Mouse (Mus musculus): ENCODE measurements at regions not wholly inside any gene's neighbourhood (a gene's known extent, or its start where the extent isn't known, plus 50 kb on each side); places are given as distances from the start of the nearest gene placed in this dataset.

DNA sequence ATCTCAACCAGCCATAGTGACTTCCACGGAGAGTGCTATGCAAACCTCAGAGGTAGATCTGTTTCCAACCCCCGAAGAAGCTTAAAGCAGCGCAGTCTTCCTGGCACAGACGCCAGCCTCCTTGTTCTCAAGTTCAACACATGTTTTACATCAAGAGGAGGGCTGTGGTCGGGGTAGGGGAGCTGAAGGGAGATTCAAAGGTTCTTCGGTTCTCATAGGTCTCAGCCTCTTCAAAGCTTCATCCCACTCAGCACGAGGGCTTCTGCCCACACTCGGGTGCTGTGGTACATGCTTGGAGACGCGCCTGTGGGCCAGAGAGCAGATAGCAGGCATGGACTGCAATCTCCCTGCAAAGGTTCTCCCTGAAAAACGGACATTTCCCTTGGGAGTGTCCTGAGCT, 219.7 kb downstream of the Bcl2l11 start:
- peaks cover 2% of the 10 kb centered on the region for H3K9me3 ChIP-seq (replicated peaks; ENCODE audit: low read length)
- H3K27ac ChIP-seq (ENCODE audit: insufficient read depth, low read depth), result no peak overlapping the region
- no peak overlapping the region for H3K9ac ChIP-seq (ENCODE audit: insufficient read depth, low read depth)
- H3K4me1 ChIP-seq (ENCODE audit: control insufficient read depth in 1 of 2, insufficient read depth in 2 of 2), result peaks cover 7 to 25% of the 10 kb centered on the region in 2 experiments
- TF ChIP-seq ZKSCAN1 (IDR thresholded peaks at IDR 0.05; ENCODE audit: borderline replicate concordance, low read depth, low read length) (no peak), JUND (conservative IDR thresholded peaks at IDR 0.05; ENCODE audit: low read depth, low read length) (no peak), CTCF (conservative IDR thresholded peaks at IDR 0.05 in 1 of 2, IDR thresholded peaks at IDR 0.05 in 1 of 2; ENCODE audit: low read depth in 2 of 2, low read length in 2 of 2) (no peak), RAD21 (IDR thresholded peaks at IDR 0.05; ENCODE audit: low read depth, low read length) (no peak), POLR2AphosphoS2 (IDR thresholded peaks at IDR 0.05; ENCODE audit: low read depth, low read length) (no peak), MAX (IDR thresholded peaks at IDR 0.05; ENCODE audit: low read length) (no peak), GABPA (IDR thresholded peaks at IDR 0.05; ENCODE audit: insufficient replicate concordance, low read depth, low read length) (no peak), HCFC1 (IDR thresholded peaks at IDR 0.05; ENCODE audit: low read depth, low read length) (no peak)
- no peaks in the 10 kb centered on the region for H3K79me2 ChIP-seq (replicated peaks; ENCODE audit: control insufficient read depth, extremely low read depth, insufficient read depth, poor library complexity, severe bottlenecking)
- no peak for DNase-seq (ENCODE audit: extremely low read depth)
- no peak overlapping the region for H3K4me3 ChIP-seq (replicated peaks in 1 of 3; ENCODE audit: low read depth in 2 of 3, low read length in 2 of 3, poor library complexity in 1 of 3)
- dilution Hi-C loops (cut with MboI; ENCODE audit: extremely low pct_ligation_motif_present, extremely low pct_unique_long_range_greater_than_20kb, low sequenced_read_pairs) (no loop called here), in situ Hi-C loops (cut with MboI; ENCODE audit: low pct_ligation_motif_present, low pct_unique_long_range_greater_than_20kb, low sequenced_read_pairs) (no loop called here)
- H3K36me3 ChIP-seq (replicated peaks in 1 of 2; ENCODE audit: control insufficient read depth in 1 of 2, insufficient read depth in 1 of 2, low read length in 1 of 2), result no peaks in the 10 kb centered on the region
- no peaks in the 10 kb centered on the region for H3K27me3 ChIP-seq (replicated peaks)
- H3K4me2 ChIP-seq (ENCODE audit: insufficient read depth, low read depth, poor library complexity, severe bottlenecking), result no peak overlapping the region

DNA sequence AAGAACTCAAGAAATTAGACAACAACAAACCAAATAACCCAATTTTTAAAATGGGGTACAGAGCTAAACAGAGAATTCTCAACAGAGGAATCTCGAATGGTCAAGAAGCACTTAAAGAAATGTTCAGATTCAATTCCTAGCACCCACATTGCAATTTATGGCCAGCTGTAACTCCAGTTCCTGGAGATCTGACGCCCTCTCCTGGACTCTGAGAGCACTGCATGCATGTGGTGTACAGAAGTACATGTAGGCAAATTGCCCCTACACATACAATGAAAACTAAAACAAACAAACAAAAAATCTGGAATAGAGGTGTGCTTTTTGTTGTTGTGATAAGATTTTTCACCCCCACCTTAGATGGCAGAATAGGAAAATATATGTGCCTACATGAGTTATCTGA, 222.7 kb downstream of the Bcl2l11 start:
- no peaks in the 10 kb centered on the region for H3K79me2 ChIP-seq (replicated peaks; ENCODE audit: control insufficient read depth, extremely low read depth, insufficient read depth, poor library complexity, severe bottlenecking)
- in situ Hi-C loops (cut with MboI; ENCODE audit: low pct_ligation_motif_present, low pct_unique_long_range_greater_than_20kb, low sequenced_read_pairs) (no loop called here), dilution Hi-C loops (cut with MboI; ENCODE audit: extremely low pct_ligation_motif_present, extremely low pct_unique_long_range_greater_than_20kb, low sequenced_read_pairs) (no loop called here)
- H3K4me3 ChIP-seq (replicated peaks in 1 of 3; ENCODE audit: low read depth in 2 of 3, low read length in 2 of 3, poor library complexity in 1 of 3), result no peak overlapping the region
- H3K27me3 ChIP-seq (replicated peaks), result no peaks in the 10 kb centered on the region
- DNase-seq (ENCODE audit: extremely low read depth), result no peak
- H3K36me3 ChIP-seq (replicated peaks in 1 of 2; ENCODE audit: control insufficient read depth in 1 of 2, insufficient read depth in 1 of 2, low read length in 1 of 2), result peaks cover 0 to 6% of the 10 kb centered on the region in 2 experiments
- H3K27ac ChIP-seq (ENCODE audit: insufficient read depth, low read depth), result no peak overlapping the region
- H3K9ac ChIP-seq (ENCODE audit: insufficient read depth, low read depth), result no peak overlapping the region
- H3K9me3 ChIP-seq (replicated peaks; ENCODE audit: low read length), result peaks cover 2% of the 10 kb centered on the region
- H3K4me2 ChIP-seq (ENCODE audit: insufficient read depth, low read depth, poor library complexity, severe bottlenecking), result no peak overlapping the region
- TF ChIP-seq CTCF (conservative IDR thresholded peaks at IDR 0.05 in 1 of 2, IDR thresholded peaks at IDR 0.05 in 1 of 2; ENCODE audit: low read depth in 2 of 2, low read length in 2 of 2) (peak in 1 of 2 experiments; percentile 33; a peak in 2 of 4 replicates), SMC3 (IDR thresholded peaks at IDR 0.05; ENCODE audit: low read depth, low read length) (peak; percentile 38), SIN3A (IDR thresholded peaks at IDR 0.05; ENCODE audit: low read length) (no peak), RAD21 (IDR thresholded peaks at IDR 0.05; ENCODE audit: low read depth, low read length) (peak; percentile 33)
- H3K4me1 ChIP-seq (ENCODE audit: control insufficient read depth in 1 of 2, insufficient read depth in 2 of 2), result peaks cover 0 to 6% of the 10 kb centered on the region in 2 experiments; a peak in 1 of 4 replicates

DNA sequence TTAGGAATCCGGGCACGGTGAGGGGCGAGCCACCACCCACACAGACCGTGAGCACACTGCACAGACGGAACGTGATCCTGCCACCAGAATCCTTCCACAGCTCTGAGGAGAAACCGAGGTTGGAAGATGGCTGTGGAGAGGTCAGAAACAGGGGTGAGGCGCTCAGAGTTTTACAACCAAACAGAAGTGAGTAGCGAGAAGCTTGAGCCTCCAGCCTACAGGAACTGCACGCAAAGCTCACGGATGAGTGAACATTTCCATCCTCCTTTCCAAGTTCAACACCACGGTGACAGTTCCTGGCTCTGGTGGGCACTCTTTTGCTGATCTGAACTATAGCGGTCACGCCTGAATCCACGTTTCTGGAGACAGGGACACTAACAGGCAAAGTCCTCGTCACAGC, 225.6 kb downstream of the Bcl2l11 start:
- no peak overlapping the region for H3K4me3 ChIP-seq (replicated peaks in 1 of 3; ENCODE audit: low read depth in 2 of 3, low read length in 2 of 3, poor library complexity in 1 of 3)
- no peaks in the 10 kb centered on the region for H3K27me3 ChIP-seq (replicated peaks)
- no peak for TF ChIP-seq MXI1 (IDR thresholded peaks at IDR 0.05; ENCODE audit: low read depth, low read length)
- TF ChIP-seq RCOR1 (conservative IDR thresholded peaks at IDR 0.05; ENCODE audit: low read depth, low read length), result no peak
- TF ChIP-seq ZMIZ1 (IDR thresholded peaks at IDR 0.05; ENCODE audit: low read depth, low read length), result no peak
- no peak for TF ChIP-seq IRF4 (IDR thresholded peaks at IDR 0.05; ENCODE audit: low read depth, low read length)
- TF ChIP-seq HCFC1 (IDR thresholded peaks at IDR 0.05; ENCODE audit: low read depth, low read length), result no peak
- no peak for TF ChIP-seq ZC3H11A (IDR thresholded peaks at IDR 0.05; ENCODE audit: low read depth, low read length)
- no peak for TF ChIP-seq EP300 (IDR thresholded peaks at IDR 0.05; ENCODE audit: low read length)
- no peak for TF ChIP-seq POLR2AphosphoS2 (IDR thresholded peaks at IDR 0.05; ENCODE audit: low read depth, low read length)
- no peaks in the 10 kb centered on the region for H3K9me3 ChIP-seq (replicated peaks; ENCODE audit: low read length)
- peaks cover 0 to 8% of the 10 kb centered on the region in 2 experiments for H3K36me3 ChIP-seq (replicated peaks in 1 of 2; ENCODE audit: control insufficient read depth in 1 of 2, insufficient read depth in 1 of 2, low read length in 1 of 2)
- H3K4me2 ChIP-seq (ENCODE audit: insufficient read depth, low read depth, poor library complexity, severe bottlenecking), result no peak overlapping the region
- H3K79me2 ChIP-seq (replicated peaks; ENCODE audit: control insufficient read depth, extremely low read depth, insufficient read depth, poor library complexity, severe bottlenecking), result no peaks in the 10 kb centered on the region
- DNase-seq (ENCODE audit: extremely low read depth), result no peak
- peaks cover 0 to 6% of the 10 kb centered on the region in 2 experiments; a peak in 1 of 4 replicates for H3K4me1 ChIP-seq (ENCODE audit: control insufficient read depth in 1 of 2, insufficient read depth in 2 of 2)
- no peak overlapping the region for H3K27ac ChIP-seq (ENCODE audit: insufficient read depth, low read depth)
- dilution Hi-C loops (cut with MboI; ENCODE audit: extremely low pct_ligation_motif_present, extremely low pct_unique_long_range_greater_than_20kb, low sequenced_read_pairs), result no loop called here
- in situ Hi-C loops (cut with MboI; ENCODE audit: low pct_ligation_motif_present, low pct_unique_long_range_greater_than_20kb, low sequenced_read_pairs), result no loop called here
- H3K9ac ChIP-seq (ENCODE audit: insufficient read depth, low read depth), result no peak overlapping the region

Data from CH12.LX (cell line).